Mouse (Mus musculus) heart, adult 2 months (tissue): ENCODE data around the gene Nfam1.

Experiments
- CTCF ChIP-seq: fragments of 200-600 bp; IDR thresholded peaks from 2 replicates; pipeline ENCODE4 v1.8.1; 2022; ENCODE audit warnings: antibody characterized with exemption, mild to moderate bottlenecking, moderate library complexity
- EP300 ChIP-seq: fragments of 200-500 bp; IDR thresholded peaks from 2 replicates; pipeline ENCODE4 v1.6.1; 2011; ENCODE audit warnings: low read depth, low read length, control low read depth; ENCODE audit not compliant: insufficient read depth

DNA sequence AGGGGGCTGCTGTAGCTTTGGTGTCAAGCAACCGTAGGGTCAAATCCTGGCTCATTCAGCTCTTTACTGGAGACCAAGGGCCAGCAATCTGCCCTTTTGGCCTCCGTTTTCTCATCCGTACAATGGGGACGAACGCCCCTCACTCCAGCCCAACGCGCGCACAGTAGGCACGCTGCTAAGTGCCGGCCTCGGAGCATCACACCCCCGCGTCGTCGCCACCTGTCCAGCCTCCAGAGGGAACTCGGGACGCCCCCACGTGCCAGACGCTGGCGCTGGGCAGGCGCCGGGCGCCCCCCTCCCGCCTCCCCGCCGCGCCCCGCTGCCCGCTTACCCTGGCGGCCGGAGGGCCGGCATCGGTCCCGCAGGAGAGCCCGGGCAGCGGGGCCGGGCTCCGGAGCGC lies 70.0 kb downstream of the Nfam1 start:
- TF ChIP-seq CTCF = no peak
- no peak for TF ChIP-seq EP300
